Mouse (Mus musculus) hindbrain, embryonic 10.5 days (tissue): ENCODE results near the gene Ube2v1. TPM values are rescaled to one million over a fixed set of nuclear protein-coding genes. Genes with fewer than 3 reads are reported as not detected.
"Not testable (repeated sequence)": the region's sequence is repeated elsewhere in the genome, so short reads cannot be mapped to it uniquely, and the experiment has no call there.

ENCODE experiments used
- DNase-seq: peaks from one replicate; pipeline ENCODE4 v3.0.0-alpha.2; 2017; ENCODE audit warnings: low spot score
- H3K27ac ChIP-seq: fragments of 300-500 bp; sonication (generic); 2 replicates; pipeline ENCODE4 v1.5.1; 2016; ENCODE audit warnings: mild to moderate bottlenecking, moderate library complexity
- H3K27me3 ChIP-seq: fragments of 300-500 bp; sonication (generic); 2 replicates; pipeline ENCODE4 v1.6.1; 2016; ENCODE audit warnings: mild to moderate bottlenecking; ENCODE audit not compliant: poor library complexity, insufficient read depth, severe bottlenecking
- H3K36me3 ChIP-seq: fragments of 300-500 bp; sonication (generic); 2 replicates; pipeline ENCODE4 v1.6.1; 2016; ENCODE audit warnings: mild to moderate bottlenecking, moderate library complexity
- H3K4me1 ChIP-seq: fragments of 300-500 bp; sonication (generic); replicated peaks from 2 replicates; pipeline ENCODE4 v1.6.1; 2016; ENCODE audit warnings: mild to moderate bottlenecking
- H3K4me3 ChIP-seq: fragments of 300-500 bp; sonication (generic); 2 replicates; pipeline ENCODE4 v1.5.1; 2016; ENCODE audit warnings: mild to moderate bottlenecking, moderate library complexity
- H3K9me3 ChIP-seq: fragments of 300-500 bp; sonication (generic); 2 replicates; pipeline ENCODE4 v1.6.1; 2016; ENCODE audit warnings: mild to moderate bottlenecking, moderate library complexity
- WGBS: fragments of 180-500 bp; shearing (Covaris S2); methylation state at CpG from one replicate; pipeline ENCODE4 v1.1.7; 2016; 5-methylcytosine and 5-hydroxymethylcytosine counted together
- polyA plus RNA-seq: library from polyadenylated mRNA; unstranded; fragments of >200 nt; fragmentation: Nextera tagmentation; extraction: Ambion mirVana; gene quantifications from 2 replicates; pipeline ENCODE4 v1.2.1, GENCODE M21; 2016

The Ube2v1 gene
- polyA plus RNA-seq, 1 experiment from 2014 or later, result 385 TPM

DNA sequence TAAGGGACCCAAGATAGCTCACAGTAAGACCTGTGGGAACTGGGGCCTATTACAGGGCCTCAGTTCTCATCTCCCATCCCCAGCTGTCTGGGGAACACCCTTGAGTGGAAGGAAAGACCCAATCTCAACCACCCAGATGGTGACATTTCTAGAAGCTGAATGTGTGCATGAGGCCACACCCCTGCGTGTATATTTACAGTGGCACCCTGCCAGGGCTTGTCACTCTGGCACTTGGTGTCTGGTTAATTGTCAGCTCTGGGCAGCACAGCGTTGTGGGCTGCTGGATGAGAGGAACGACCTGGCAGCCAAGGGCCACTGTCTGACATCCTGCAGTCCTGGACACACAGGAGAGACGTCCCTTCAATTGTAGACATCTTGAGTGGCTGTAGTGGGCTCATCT lies 3.0 kb downstream of the Ube2v1 start:
- Histone ChIP-seq H3K4me1 (peaks cover 68% of the 10 kb centered on the region), H3K9me3 (no peaks in the 10 kb centered on the region), H3K27me3 (no peaks in the 10 kb centered on the region), H3K27ac (peak overlapping the region; percentile 99; the same call in 1 of the 2 replicates), H3K4me3 (no peak overlapping the region), H3K36me3 (peaks cover 33% of the 10 kb centered on the region)
- 85% methylated on average over 4 of the region's 4 CpGs for WGBS
- DNase-seq, result no peak

DNA sequence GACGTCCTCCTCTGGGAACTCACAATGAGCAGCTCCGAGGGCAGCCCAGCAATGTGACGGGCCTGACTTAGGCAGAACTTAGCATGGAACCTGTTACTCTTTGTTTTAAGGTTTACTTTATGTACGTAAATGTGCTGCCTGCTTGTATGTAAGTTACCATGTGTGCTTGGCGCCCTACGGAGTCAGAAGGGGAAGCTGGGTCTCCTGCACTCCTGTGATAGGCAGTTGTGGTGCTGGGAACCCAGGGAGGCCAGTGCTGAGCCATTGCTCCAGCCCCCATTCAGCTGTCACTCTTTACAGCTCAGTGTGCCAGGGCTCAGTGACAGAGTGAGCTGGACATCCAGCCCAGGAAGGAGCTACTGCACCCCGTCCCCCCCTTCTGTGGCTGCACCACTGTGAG lies 4.9 kb downstream of the Ube2v1 start:
- WGBS, result 85% methylated on average over 7 of the region's 7 CpGs
- Histone ChIP-seq H3K9me3 (no peaks in the 10 kb centered on the region), H3K27ac (peak overlapping the region; percentile 18; the same call in 1 of the 2 replicates), H3K27me3 (no peaks in the 10 kb centered on the region), H3K4me3 (no peak overlapping the region), H3K36me3 (peaks cover 38% of the 10 kb centered on the region), H3K4me1 (peaks cover 55% of the 10 kb centered on the region)
- no peak for DNase-seq

GRCm38 (mm10) chr2:167625670-167626069 lies 6.2 kb downstream of the Ube2v1 start:
- H3K27me3 ChIP-seq, result no peaks in the 10 kb centered on the region
- no peaks in the 10 kb centered on the region for H3K9me3 ChIP-seq
- no peak for DNase-seq
- 53% methylated on average over 2 of the region's 2 CpGs for WGBS
- peaks cover 48% of the 10 kb centered on the region for H3K36me3 ChIP-seq
- no peak overlapping the region for H3K27ac ChIP-seq
- peaks cover 53% of the 10 kb centered on the region for H3K4me1 ChIP-seq
- no peak overlapping the region for H3K4me3 ChIP-seq

DNA sequence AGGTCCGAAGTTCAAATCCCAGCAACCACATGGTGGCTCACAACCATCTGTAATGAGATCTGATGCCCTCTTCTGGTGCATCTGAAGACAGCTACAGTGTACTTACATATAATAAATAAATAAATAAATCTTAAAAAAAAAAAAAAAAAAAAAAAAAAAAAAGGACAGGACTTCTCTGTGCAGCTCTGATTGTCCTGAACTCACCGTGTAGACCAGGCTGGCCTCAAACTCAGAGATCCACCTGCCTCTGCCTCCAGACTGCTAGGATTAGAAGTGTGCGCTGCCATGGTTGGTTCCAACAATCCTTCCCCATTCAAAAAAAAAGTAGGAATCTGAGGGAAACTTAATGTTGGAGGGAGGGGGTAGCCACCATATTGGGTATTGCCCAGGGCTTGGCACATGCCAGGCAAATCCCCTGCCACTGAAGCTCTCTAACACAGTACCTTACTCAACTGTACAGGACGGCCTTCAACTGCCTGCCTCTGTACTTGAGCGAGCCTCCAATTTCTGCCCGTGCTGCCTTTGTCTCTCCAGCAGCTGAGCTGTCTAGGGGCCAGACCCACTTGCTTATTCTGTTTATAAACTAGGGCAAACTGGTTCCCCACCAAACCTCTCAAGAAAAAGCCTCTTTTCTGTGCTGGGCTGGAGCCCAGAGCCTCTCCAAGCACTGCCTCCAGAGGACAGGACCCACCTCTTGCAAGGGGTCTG lies 7.4 kb downstream of the Ube2v1 start:
- WGBS, result 96% methylated on average over 6 of the region's 6 CpGs
- Histone ChIP-seq H3K27me3 (no peaks in the 10 kb centered on the region), H3K4me1 (peaks cover 42% of the 10 kb centered on the region), H3K9me3 (no peaks in the 10 kb centered on the region), H3K4me3 (no peak overlapping the region), H3K36me3 (peaks cover 50% of the 10 kb centered on the region), H3K27ac (no peak overlapping the region)
- no peak for DNase-seq

- H3K9me3 ChIP-seq, result no peaks in the 10 kb centered on the region
- H3K4me3 ChIP-seq, result no peak overlapping the region
Measured at GRCm38 (mm10) chr2:167622965-167623364, 8.9 kb downstream of the Ube2v1 start.

GRCm38 (mm10) chr2:167622352-167622751 lies 9.5 kb downstream of the Ube2v1 start:
- Histone ChIP-seq H3K4me1 (peaks cover 36% of the 10 kb centered on the region), H3K27me3 (no peaks in the 10 kb centered on the region), H3K4me3 (no peak overlapping the region), H3K9me3 (no peaks in the 10 kb centered on the region), H3K36me3 (peaks cover 48% of the 10 kb centered on the region), H3K27ac (no peak overlapping the region)
- WGBS, result 89% methylated on average over 13 of the region's 13 CpGs
- DNase-seq, result no peak

More at GRCm38 (mm10) chr2:167622965-167623364, 8.9 kb downstream of the Ube2v1 start:
- H3K4me1 ChIP-seq, result peaks cover 36% of the 10 kb centered on the region
- 81% methylated on average over 5 of the region's 5 CpGs for WGBS
- peaks cover 48% of the 10 kb centered on the region for H3K36me3 ChIP-seq
- H3K27ac ChIP-seq, result no peak overlapping the region
- H3K27me3 ChIP-seq, result no peaks in the 10 kb centered on the region
- no peak for DNase-seq

DNA sequence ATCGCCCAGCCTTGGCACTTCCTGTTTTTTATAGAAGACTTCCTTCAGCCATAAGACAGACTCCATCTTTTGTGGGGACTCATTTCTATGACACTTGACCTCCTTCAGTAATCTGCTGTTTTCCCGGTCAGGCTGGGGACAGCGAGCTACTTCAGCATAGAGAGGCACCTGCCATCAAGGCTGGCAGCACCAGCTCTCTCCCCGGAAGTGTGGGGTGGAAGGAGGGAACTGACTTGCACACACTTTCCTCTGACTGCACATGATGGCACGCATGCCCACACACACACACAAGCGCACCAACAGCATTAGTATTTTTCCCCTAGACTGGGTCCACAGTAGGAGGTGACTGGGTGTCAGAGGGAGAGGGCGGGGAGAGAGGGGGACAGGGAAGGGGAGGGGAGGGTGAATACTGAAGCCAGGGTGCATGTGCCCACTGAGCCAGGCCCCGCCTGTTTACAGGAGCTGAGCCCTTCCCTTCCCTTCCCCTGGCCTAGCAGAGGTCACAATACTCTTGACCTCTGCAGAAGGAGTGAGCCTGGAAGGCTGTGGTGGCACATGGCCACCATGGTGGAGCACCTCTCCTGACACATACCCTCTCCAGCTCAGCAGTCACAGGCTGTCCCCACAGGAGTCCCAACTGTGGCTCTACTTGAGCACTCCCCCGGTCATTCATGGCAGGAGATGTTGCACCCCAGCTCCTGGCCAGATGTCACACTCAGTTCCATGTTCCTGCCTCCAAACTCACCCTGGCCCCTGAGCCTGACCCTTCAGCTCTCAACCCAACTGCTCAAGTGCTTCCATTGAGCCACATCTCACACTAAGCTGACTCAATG lies 10.4 kb downstream of the Ube2v1 start:
- no peak for DNase-seq
- H3K27me3 ChIP-seq, result no peaks in the 10 kb centered on the region
- H3K9me3 ChIP-seq, result no peaks in the 10 kb centered on the region
- no peak overlapping the region for H3K4me3 ChIP-seq
- no peak overlapping the region for H3K27ac ChIP-seq
- 81% methylated on average over 9 of the region's 9 CpGs for WGBS
- peaks cover 35% of the 10 kb centered on the region for H3K4me1 ChIP-seq
- peaks cover 49% of the 10 kb centered on the region for H3K36me3 ChIP-seq

DNA sequence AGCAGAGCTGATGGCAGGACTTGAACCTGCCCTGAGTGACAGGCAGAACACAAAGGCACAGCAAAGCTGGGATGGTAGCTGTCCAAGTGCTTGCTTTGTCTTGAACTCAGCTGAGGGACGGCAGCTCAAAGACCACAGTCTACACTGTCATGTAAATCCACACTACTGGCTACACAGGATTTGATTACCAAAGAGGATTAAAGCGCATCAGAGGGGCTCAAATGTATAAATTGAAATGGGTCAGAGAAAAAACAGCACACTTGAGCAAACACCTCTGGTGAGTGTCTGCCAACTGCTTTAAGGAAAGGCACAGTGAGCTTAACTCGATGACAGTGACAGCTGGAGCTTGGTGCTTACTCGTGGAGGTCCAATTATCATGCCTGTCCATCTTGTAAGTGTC lies 14.4 kb downstream of the Ube2v1 start:
- no peak overlapping the region for H3K4me3 ChIP-seq
- peaks cover 84% of the 10 kb centered on the region for H3K36me3 ChIP-seq
- peaks cover 30% of the 10 kb centered on the region for H3K4me1 ChIP-seq
- no peak for DNase-seq
- H3K9me3 ChIP-seq, result peaks cover 9% of the 10 kb centered on the region; the same call in 1 of the 2 replicates
- H3K27ac ChIP-seq, result no peak overlapping the region
- H3K27me3 ChIP-seq, result no peaks in the 10 kb centered on the region
- WGBS, result 61% methylated on average over 4 of the region's 4 CpGs

- Histone ChIP-seq H3K9me3 (peaks cover 9% of the 10 kb centered on the region; the same call in 1 of the 2 replicates), H3K36me3 (peaks cover 84% of the 10 kb centered on the region), H3K4me3 (no peak overlapping the region), H3K4me1 (peaks cover 26% of the 10 kb centered on the region), H3K27ac (no peak overlapping the region), H3K27me3 (no peaks in the 10 kb centered on the region)
- DNase-seq, result no peak
- WGBS, result 92% methylated on average over 3 of the region's 3 CpGs
Measured at GRCm38 (mm10) chr2:167617034-167617433, 14.9 kb downstream of the Ube2v1 start.

DNA sequence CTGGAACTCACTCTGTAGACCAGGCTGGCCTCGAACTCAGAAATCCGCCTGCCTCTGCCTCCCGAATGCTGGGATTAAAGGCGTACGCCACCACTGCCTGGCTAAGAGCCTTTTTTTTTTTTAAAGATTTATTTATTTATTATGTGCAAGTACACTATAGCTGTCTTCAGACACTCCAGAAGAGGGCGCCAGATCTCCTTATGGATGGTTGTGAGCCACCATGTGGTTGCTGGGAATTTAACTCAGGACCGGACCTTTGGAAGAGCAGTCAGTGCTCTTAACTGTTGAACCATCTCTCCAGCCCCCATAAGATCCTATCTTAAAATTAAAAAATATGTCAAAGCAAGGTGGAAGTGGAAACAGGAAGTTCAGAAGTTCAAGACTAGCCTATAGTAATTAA lies 18.6 kb downstream of the Ube2v1 start:
- H3K9me3 ChIP-seq, H3K27me3 ChIP-seq, H3K27ac ChIP-seq, H3K4me3 ChIP-seq, DNase-seq: not testable (repeated sequence)
- Histone ChIP-seq H3K4me1 (peaks cover 28% of the 10 kb centered on the region), H3K36me3 (peaks cover 93% of the 10 kb centered on the region)
- WGBS, result 94% methylated on average over 7 of the region's 7 CpGs

DNA sequence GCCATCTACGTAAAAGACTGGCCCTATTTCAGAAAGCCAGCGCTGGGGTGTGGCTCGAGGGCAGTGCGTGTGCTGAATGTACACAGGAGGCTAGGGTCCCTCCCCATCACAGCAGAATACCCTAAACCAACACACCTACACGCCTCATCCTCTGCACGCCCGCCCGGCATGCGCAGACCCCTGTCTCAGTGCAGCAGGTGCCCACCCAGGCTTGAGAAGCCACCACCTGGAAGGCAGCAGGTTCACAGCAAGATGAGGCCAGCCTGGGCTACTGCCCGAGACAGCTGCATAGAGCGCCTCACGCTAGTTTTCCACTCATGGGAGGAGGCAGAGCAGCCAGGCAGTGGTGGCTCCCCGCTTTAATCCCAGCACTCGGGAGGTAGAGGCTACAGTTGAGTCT lies 19.8 kb downstream of the Ube2v1 start:
- Histone ChIP-seq H3K36me3 (peaks cover 87% of the 10 kb centered on the region), H3K4me3 (no peak overlapping the region), H3K27ac (no peak overlapping the region), H3K9me3 (peaks cover 9% of the 10 kb centered on the region; the same call in 1 of the 2 replicates), H3K4me1 (peaks cover 18% of the 10 kb centered on the region), H3K27me3 (no peaks in the 10 kb centered on the region)
- DNase-seq, result no peak
- 95% methylated on average over 14 of the region's 14 CpGs for WGBS

- no peak overlapping the region for H3K4me3 ChIP-seq
- peaks cover 9% of the 10 kb centered on the region; the same call in 1 of the 2 replicates for H3K9me3 ChIP-seq
- peaks cover 14% of the 10 kb centered on the region for H3K4me1 ChIP-seq
- WGBS, result 89% methylated on average over 10 of the region's 10 CpGs
- peaks cover 87% of the 10 kb centered on the region for H3K36me3 ChIP-seq
- H3K27ac ChIP-seq, result no peak overlapping the region
- DNase-seq, result no peak
- H3K27me3 ChIP-seq, result no peaks in the 10 kb centered on the region
Measured at GRCm38 (mm10) chr2:167611287-167611686, 20.6 kb downstream of the Ube2v1 start.

- 91% methylated on average over 4 of the region's 4 CpGs for whole genome bisulfite sequencing
- H3K27ac ChIP-seq, result no peak overlapping the region
- peaks cover 43% of the 10 kb centered on the region for H3K36me3 ChIP-seq
- H3K4me3 ChIP-seq, result no peak overlapping the region
- H3K9me3 ChIP-seq, result no peaks in the 10 kb centered on the region
- no peak for DNase-seq
- peaks cover 36% of the 10 kb centered on the region for H3K4me1 ChIP-seq
- H3K27me3 ChIP-seq, result peaks cover 27% of the 10 kb centered on the region
Measured at GRCm38 (mm10) chr2:167606745-167607123, 25.2 kb downstream of the Ube2v1 start.
